Mouse (Mus musculus) embryonic facial prominence, embryonic 14.5 days (tissue): ENCODE data around the gene Chd2. TPM values are rescaled to one million over a fixed set of nuclear protein-coding genes. Genes with fewer than 3 reads are reported as not detected.

Experiments
- ATAC-seq: fragments of 200-750 bp; cut with Nextera tagmentation; 2 replicates; pipeline ENCODE4 v1.8.0; 2017; ENCODE audit warnings: low read depth, moderate number of reproducible peaks, moderate TSS enrichment
- DNase-seq: peaks from one replicate; pipeline ENCODE4 v3.0.0-alpha.2; 2015; ENCODE audit warnings: low spot score
- H3K27ac ChIP-seq: fragments of 300-500 bp; sonication (generic); replicated peaks from 2 replicates; pipeline ENCODE4 v1.5.1; 2014; ENCODE audit warnings: low read depth, mild to moderate bottlenecking, low read length, moderate library complexity
- H3K27me3 ChIP-seq: fragments of 300-500 bp; sonication (generic); replicated peaks from 2 replicates; pipeline ENCODE4 v1.6.1; 2014; ENCODE audit warnings: low read length; ENCODE audit not compliant: control insufficient read depth, insufficient read depth
- H3K36me3 ChIP-seq: fragments of 300-500 bp; sonication (generic); 2 replicates; pipeline ENCODE4 v1.6.1; 2014; ENCODE audit warnings: low read length, mixed read lengths; ENCODE audit not compliant: control insufficient read depth, insufficient read depth
- H3K4me1 ChIP-seq: fragments of 300-500 bp; sonication (generic); 2 replicates; pipeline ENCODE4 v1.6.1; 2014; ENCODE audit warnings: antibody characterized with exemption, low read length; ENCODE audit not compliant: control insufficient read depth, insufficient read depth
- H3K4me2 ChIP-seq: fragments of 300-500 bp; sonication (generic); 2 replicates; pipeline ENCODE4 v1.6.1; 2014; ENCODE audit warnings: low read depth, mild to moderate bottlenecking, low read length, moderate library complexity, mixed read lengths
- H3K4me3 ChIP-seq: fragments of 300-500 bp; sonication (generic); 2 replicates; pipeline ENCODE4 v1.5.1; 2014; ENCODE audit warnings: low read depth, mild to moderate bottlenecking, low read length
- H3K9ac ChIP-seq: fragments of 300-500 bp; sonication (generic); 2 replicates; pipeline ENCODE4 v1.6.1; 2014; ENCODE audit warnings: low read depth, mild to moderate bottlenecking, low read length, moderate library complexity, mixed read lengths
- H3K9me3 ChIP-seq: fragments of 300-500 bp; sonication (generic); 2 replicates; pipeline ENCODE4 v1.6.1; 2016; ENCODE audit warnings: low read length; ENCODE audit not compliant: control insufficient read depth
- WGBS: fragments of 180-500 bp; shearing (Covaris S2); extraction: QIAGEN DNeasy Blood & Tissue Kit; methylation state at CpG from one replicate; pipeline ENCODE4 v1.1.7; 2014; 5-methylcytosine and 5-hydroxymethylcytosine counted together
- polyA plus RNA-seq: library from polyadenylated mRNA; unstranded; fragments of >200 nt; fragmentation: Nextera tagmentation; extraction: Ambion mirVana; gene quantifications from 2 replicates; pipeline ENCODE4 v1.2.1, GENCODE M21; 2014

Gene Chd2
- polyA plus RNA-seq, 1 experiment from 2014 or later: 39.5 TPM

- Histone ChIP-seq H3K4me3 (no peak overlapping the region), H3K9ac (no peak overlapping the region), H3K9me3 (no peaks in the 10 kb centered on the region), H3K27me3 (no peaks in the 10 kb centered on the region), H3K36me3 (peaks cover 29% of the 10 kb centered on the region), H3K4me2 (no peak overlapping the region), H3K27ac (0 out of 2 replicates have a peak overlapping the region, but pooled peaks have one; percentile 21), H3K4me1 (peaks cover 12% of the 10 kb centered on the region; the same call in 1 of the 2 replicates)
- 29% methylated on average over 3 of the region's 3 CpGs for WGBS
- ATAC-seq (no peak), DNase-seq (no peak)
Measured at GRCm38 (mm10) chr7:73424243-73424642, 117.4 kb downstream of the Chd2 start.

- no peak overlapping the region for H3K4me2 ChIP-seq
- ATAC-seq (no peak), DNase-seq (peak; percentile 47)
- no peak overlapping the region for H3K9ac ChIP-seq
- H3K4me1 ChIP-seq: peaks cover 12% of the 10 kb centered on the region; the same call in 1 of the 2 replicates
- no peaks in the 10 kb centered on the region for H3K9me3 ChIP-seq
- WGBS: 56% methylated on average over 13 of the region's 13 CpGs
- no peak overlapping the region for H3K27ac ChIP-seq
- H3K36me3 ChIP-seq: peaks cover 29% of the 10 kb centered on the region
- H3K4me3 ChIP-seq: no peak overlapping the region
- H3K27me3 ChIP-seq: no peaks in the 10 kb centered on the region
Measured at GRCm38 (mm10) chr7:73423236-73423635, 118.4 kb downstream of the Chd2 start.

- H3K9me3 ChIP-seq: no peaks in the 10 kb centered on the region
- no peak overlapping the region for H3K4me2 ChIP-seq
- H3K27ac ChIP-seq: peak overlapping the region; percentile 16; the same call in 1 of the 2 replicates
- H3K9ac ChIP-seq: no peak overlapping the region
- H3K36me3 ChIP-seq: peaks cover 29% of the 10 kb centered on the region
- no peaks in the 10 kb centered on the region for H3K27me3 ChIP-seq
- H3K4me1 ChIP-seq: peaks cover 12% of the 10 kb centered on the region; the same call in 1 of the 2 replicates
- H3K4me3 ChIP-seq: no peak overlapping the region
- peak; percentile 89 for DNase-seq
- 22% methylated on average over 12 of the region's 12 CpGs for WGBS
- peak; percentile 39 for ATAC-seq
Measured at GRCm38 (mm10) chr7:73422223-73423113, 119.2 kb downstream of the Chd2 start.

GRCm38 (mm10) chr7:73421278-73422015 lies 120.2 kb downstream of the Chd2 start:
- ATAC-seq: peak; percentile 24
- Histone ChIP-seq H3K36me3 (peaks cover 29% of the 10 kb centered on the region), H3K27ac (peak overlapping the region; percentile 16), H3K4me2 (no peak overlapping the region), H3K9me3 (no peaks in the 10 kb centered on the region), H3K27me3 (no peaks in the 10 kb centered on the region), H3K4me1 (peaks cover 12% of the 10 kb centered on the region; the same call in 1 of the 2 replicates), H3K9ac (no peak overlapping the region), H3K4me3 (no peak overlapping the region)
- peak; percentile 84 for DNase-seq
- WGBS: 44% methylated on average over 9 of the region's 9 CpGs

- Histone ChIP-seq H3K9me3 (no peaks in the 10 kb centered on the region), H3K27ac (peak overlapping the region; percentile 61; the same call in 1 of the 2 replicates), H3K4me1 (peaks cover 12% of the 10 kb centered on the region; the same call in 1 of the 2 replicates), H3K4me3 (no peak overlapping the region), H3K36me3 (peaks cover 34% of the 10 kb centered on the region), H3K4me2 (no peak overlapping the region), H3K9ac (no peak overlapping the region), H3K27me3 (no peaks in the 10 kb centered on the region)
- ATAC-seq: no peak
- DNase-seq: peak; percentile 40
- WGBS: 39% methylated on average over 5 of the region's 5 CpGs
Measured at GRCm38 (mm10) chr7:73420827-73421226, 120.8 kb downstream of the Chd2 start.

GRCm38 (mm10) chr7:73419375-73419774 lies 122.3 kb downstream of the Chd2 start:
- H3K9me3 ChIP-seq: no peaks in the 10 kb centered on the region
- DNase-seq (peak; percentile 46), ATAC-seq (peak; percentile 22; the same call in 1 of the 2 replicates)
- WGBS: 40% methylated on average over 7 of the region's 7 CpGs
- no peak overlapping the region for H3K27ac ChIP-seq
- H3K9ac ChIP-seq: no peak overlapping the region
- H3K4me2 ChIP-seq: no peak overlapping the region
- H3K4me1 ChIP-seq: peaks cover 12% of the 10 kb centered on the region; the same call in 1 of the 2 replicates
- H3K4me3 ChIP-seq: no peak overlapping the region
- no peaks in the 10 kb centered on the region for H3K27me3 ChIP-seq
- peaks cover 44% of the 10 kb centered on the region for H3K36me3 ChIP-seq

GRCm38 (mm10) chr7:73414192-73414591 lies 127.4 kb downstream of the Chd2 start:
- Histone ChIP-seq H3K4me3 (no peak overlapping the region), H3K4me1 (peaks cover 15% of the 10 kb centered on the region), H3K9ac (no peak overlapping the region), H3K27me3 (no peaks in the 10 kb centered on the region), H3K9me3 (no peaks in the 10 kb centered on the region), H3K36me3 (peaks cover 91% of the 10 kb centered on the region), H3K27ac (no peak overlapping the region), H3K4me2 (no peak overlapping the region)
- WGBS: 59% methylated on average over 13 of the region's 14 CpGs
- DNase-seq: peak; percentile 77
- ATAC-seq: peak; percentile 50

GRCm38 (mm10) chr7:73412419-73412818 lies 129.2 kb downstream of the Chd2 start:
- DNase-seq (peak; percentile 73), ATAC-seq (peak; percentile 19; the same call in 1 of the 2 replicates)
- no peak overlapping the region for H3K4me2 ChIP-seq
- WGBS: 60% methylated on average over 7 of the region's 7 CpGs
- H3K36me3 ChIP-seq: peaks cover 80% of the 10 kb centered on the region
- H3K4me3 ChIP-seq: no peak overlapping the region
- peaks cover 15% of the 10 kb centered on the region for H3K4me1 ChIP-seq
- H3K27ac ChIP-seq: no peak overlapping the region; the same call in 1 of the 2 replicates
- peak overlapping the region; percentile 2; the same call in 1 of the 2 replicates for H3K9ac ChIP-seq
- H3K27me3 ChIP-seq: no peaks in the 10 kb centered on the region
- no peaks in the 10 kb centered on the region for H3K9me3 ChIP-seq
